Mouse (Mus musculus) central nervous system, embryonic 11.5 days (tissue): ENCODE results near the gene Gbp7. TPM values are rescaled to one million over a fixed set of nuclear protein-coding genes. Genes with fewer than 3 reads are reported as not detected.

ENCODE experiments used
- polyA plus RNA-seq: library from polyadenylated mRNA; depleted of rRNA; stranded (reverse); fragments of >200 nt; gene quantifications from 2 replicates; pipeline ENCODE4 v1.2.3, GENCODE M21; 2012; rRNA removed

Gene Gbp7
- 0.65 and 0.67 TPM in 2 replicates for polyA plus RNA-seq

GRCm38 (mm10) chr3:142530087-142530953 is at the start of gene Gbp7:
TSS of gene Gbp7 (plus strand) at chr3:142530342.

DNA sequence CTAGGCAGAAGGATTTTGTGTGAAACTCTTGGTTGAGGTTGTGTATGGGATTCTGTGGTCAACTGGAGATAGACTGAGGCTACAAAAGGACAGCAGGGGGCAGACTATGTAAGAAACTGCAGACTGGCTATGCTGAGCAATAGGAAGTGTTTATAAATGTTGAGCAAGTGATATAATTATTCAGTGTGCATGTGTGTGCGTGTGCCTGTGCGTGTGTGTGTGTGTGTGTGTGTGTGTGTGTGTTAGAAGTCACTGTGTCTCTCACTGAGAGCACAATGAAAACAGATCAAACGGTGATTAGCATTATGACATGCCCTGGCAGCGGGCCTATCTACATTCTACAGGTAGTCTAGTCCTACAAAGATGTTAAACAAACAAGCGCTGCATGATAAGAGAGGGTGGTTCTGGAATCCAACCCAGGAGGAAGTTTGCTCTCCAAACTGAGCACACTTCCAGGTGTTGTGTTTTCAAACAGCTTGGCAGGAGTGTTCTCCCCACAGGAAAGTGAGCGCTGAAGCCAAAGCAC is 36.5 kb upstream of the Gbp7 start, which contains the start of gene Gbp5:
Gene Gbp5 (plus strand): TSS at position 443 of the 526 bp plus-strand sequence.

DNA sequence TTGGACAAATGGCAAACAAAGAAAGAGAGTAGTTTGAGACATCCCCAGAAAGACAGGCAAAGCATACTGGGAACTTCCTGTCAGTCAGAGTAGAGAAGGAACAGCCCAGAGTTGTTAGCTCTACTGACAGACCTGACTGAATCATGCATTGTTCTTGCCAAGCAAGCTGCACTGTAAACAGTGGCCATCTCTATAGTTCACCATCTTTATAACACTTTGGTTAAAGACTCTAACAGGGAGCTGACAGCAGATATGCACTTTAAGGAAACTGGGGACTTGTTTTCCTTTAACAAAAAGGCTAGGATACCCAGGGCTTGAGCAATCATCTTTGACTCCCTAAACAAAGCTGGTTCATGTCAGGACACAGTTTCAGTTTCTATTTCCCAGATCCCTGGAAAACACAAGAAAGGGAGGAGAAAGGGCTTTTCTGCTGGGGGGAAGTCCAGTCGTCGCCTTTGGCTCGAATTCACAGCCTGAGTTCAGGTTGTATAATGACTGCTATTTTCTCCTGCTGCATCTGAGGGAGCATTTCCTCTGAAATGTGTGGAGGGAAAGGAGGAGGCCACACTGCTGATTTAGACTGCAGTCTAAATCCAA is 29.6 kb downstream of the Gbp7 start, which contains the start of gene Gbp3:
Gene Gbp3 (plus strand): TSS at position 395 of the 597 bp plus-strand sequence.

GRCm38 (mm10) chr3:142594547-142594946 is 64.4 kb downstream of the Gbp7 start, which contains the start of gene Gbp2b:
TSS of gene Gbp2b (plus strand) at chr3:142594847.

Other genes starting within 250 kb of the Gbp7 start
- 14.6 and 22.9 TPM in 2 replicates for gene Pdlim5, start 134.6 kb upstream of the Gbp7 start, polyA plus RNA-seq
- 0.04 and 0.05 TPM in 2 replicates for gene Gbp5, start 36.4 kb upstream of the Gbp7 start, polyA plus RNA-seq
- gene Gbp3, start 29.7 kb downstream of the Gbp7 start, polyA plus RNA-seq, result 0.89 and 1.0 TPM in 2 replicates
- not detected in 2 replicates for gene Gbp2b, start 64.5 kb downstream of the Gbp7 start, polyA plus RNA-seq
- gene Gbp2, start 90.3 kb downstream of the Gbp7 start, polyA plus RNA-seq, result 0.21 and 0.35 TPM in 2 replicates
- 6.4 and 9.8 TPM in 2 replicates for gene Kyat3, start 170.7 kb downstream of the Gbp7 start, polyA plus RNA-seq
- gene Gtf2b, start 234.7 kb downstream of the Gbp7 start, polyA plus RNA-seq, result 64.8 and 82.1 TPM in 2 replicates